8 mouse cellular contexts compared by ENCODE assay signal in genomic region chr6:126166548-126167207, GRCm38 (mm10). TPM values are rescaled to one million over a fixed set of nuclear protein-coding genes. Genes with fewer than 3 reads are reported as not detected.
A peak's percentile ranks its signal among the peaks of the same experiment; 100 is the strongest.
DNase-seq lines count a peak whose midpoint lies in the region; ATAC-seq and TF ChIP-seq lines count a peak whose summit lies in the region.

Ntf3 (minus strand) TSS chr6:126166910.

- H3K9me3 ChIP-seq in lung, embryonic 14.5 days (ENCODE audit: low read depth, low read length) = no peaks in the 10 kb centered on the region
- no peaks in the 10 kb centered on the region for H3K9me3 ChIP-seq in stomach, embryonic 14.5 days (ENCODE audit: control insufficient read depth, low read depth, low read length)

- 0 out of 2 replicates have a peak, but pooled peaks have one; percentile 52 for TF ChIP-seq EP300 in heart, adult 2 months (IDR thresholded peaks at IDR 0.05; ENCODE audit: insufficient read depth, low read depth, low read length)

- peaks cover 6% of the 10 kb centered on the region for H3K4me1 ChIP-seq in lung, embryonic 14.5 days (ENCODE audit: insufficient read depth)
- peaks cover 6% of the 10 kb centered on the region for H3K4me1 ChIP-seq in heart, adult 2 months (ENCODE audit: control insufficient read depth, insufficient read depth, low read length)
- H3K4me1 ChIP-seq in stomach, embryonic 14.5 days (ENCODE audit: control insufficient read depth, insufficient read depth, low read length) = peaks cover 17% of the 10 kb centered on the region

- H3K9ac ChIP-seq in lung, embryonic 14.5 days = peak within 1 kb of the TSS; percentile 35
- peak within 1 kb of the TSS; percentile 57 for H3K9ac ChIP-seq in heart, adult 2 months (ENCODE audit: low read depth, low read length)
- peak within 1 kb of the TSS; percentile 28 for H3K9ac ChIP-seq in stomach, embryonic 14.5 days (replicated peaks; ENCODE audit: low read depth, low read length)

- H3K36me3 ChIP-seq in lung, embryonic 14.5 days (ENCODE audit: insufficient read depth) = no peaks in the 10 kb centered on the region
- H3K36me3 ChIP-seq in heart, adult 2 months (ENCODE audit: control insufficient read depth, insufficient read depth, low read length) = no peaks in the 10 kb centered on the region
- no peaks in the 10 kb centered on the region for H3K36me3 ChIP-seq in stomach, embryonic 14.5 days (ENCODE audit: control insufficient read depth, insufficient read depth, low read length)

- 1% methylated on average over 27 of the region's 27 CpGs for WGBS in lung, embryonic 14.5 days
- 3% methylated on average over 27 of the region's 27 CpGs for WGBS in heart, adult 2 months
- under 1% methylated on average over 27 of the region's 27 CpGs for WGBS in stomach, embryonic 14.5 days

- peak; percentile 20 for ATAC-seq in lung, embryonic 14.5 days (ENCODE audit: insufficient read depth)
- ATAC-seq in stomach, embryonic 14.5 days (ENCODE audit: insufficient number of reproducible peaks, insufficient read depth, low FRiP score, low read depth) = peak; percentile 43; the same call in 1 of the 2 replicates

- intact Hi-C loops in heart, adult 2 months (cut with DNase I) = loop anchor here (1.0 to 10.0 kb wide), 8 partner anchors 12 to 544 kb away; no protein-coding TSS in a partner anchor

- peak within 1 kb of the TSS; percentile 87 for H3K4me2 ChIP-seq in lung, embryonic 14.5 days
- H3K4me2 ChIP-seq in stomach, embryonic 14.5 days (replicated peaks; ENCODE audit: low read depth, low read length) = peak within 1 kb of the TSS; percentile 87

- DNase-seq in lung, embryonic 14.5 days = peak; percentile 60
- DNase-seq in lung, postnatal 14 days = no peak
- peak; percentile 45 to 55 for DNase-seq in heart, adult 2 months
- DNase-seq in kidney, postnatal 4 days = peak; percentile 42 to 55
- no peak for DNase-seq in thymus, adult 18-20 months
- DNase-seq in adrenal gland, postnatal 36 days = no peak
- DNase-seq in frontal cortex, adult 2 months (ENCODE audit: extremely low spot score in 1 of 2, low spot score in 1 of 2) = no peak

- TF ChIP-seq POLR2A in heart, adult 2 months (IDR thresholded peaks at IDR 0.05; ENCODE audit: insufficient read depth, low read depth, low read length) = peak; percentile 51

- peaks cover 17% of the 10 kb centered on the region; the same call in 1 of the 2 replicates for H3K27me3 ChIP-seq in lung, embryonic 14.5 days (ENCODE audit: insufficient read depth, low read length)
- no peaks in the 10 kb centered on the region for H3K27me3 ChIP-seq in heart, adult 2 months (ENCODE audit: control insufficient read depth, insufficient read depth, low read length)
- H3K27me3 ChIP-seq in stomach, embryonic 14.5 days (ENCODE audit: control insufficient read depth, insufficient read depth, low read length) = no peaks in the 10 kb centered on the region

- no peaks in the 10 kb centered on the region for H3K79me2 ChIP-seq in heart, adult 2 months (replicated peaks; ENCODE audit: control insufficient read depth, insufficient read depth, low read length)

- peak within 1 kb of the TSS; percentile 21; the same call in 1 of the 2 replicates for H3K27ac ChIP-seq in lung, embryonic 14.5 days (ENCODE audit: low read depth)
- H3K27ac ChIP-seq in heart, adult 2 months = peak within 1 kb of the TSS; percentile 78
- H3K27ac ChIP-seq in stomach, embryonic 14.5 days (ENCODE audit: low read length) = peak within 1 kb of the TSS; percentile 48; the same call in 1 of the 2 replicates

- no peak for TF ChIP-seq CTCF in lung, embryonic 14.5 days (IDR thresholded peaks at IDR 0.05; ENCODE audit: low read depth)
- TF ChIP-seq CTCF in heart, adult 2 months (IDR thresholded peaks at IDR 0.05) = no peak

- peak within 1 kb of the TSS; percentile 32 for H3K4me3 ChIP-seq in lung, embryonic 14.5 days (ENCODE audit: low read depth, low read length)
- peak within 1 kb of the TSS; percentile 55 for H3K4me3 ChIP-seq in heart, adult 2 months
- peak within 1 kb of the TSS; percentile 53 for H3K4me3 ChIP-seq in stomach, embryonic 14.5 days (ENCODE audit: low read depth, low read length)

RNA-seq across cellular contexts. Expression of gene Ntf3, which starts in this region (rescaled TPM):
- 4.3 and 4.7 TPM in 2 replicates for polyA plus RNA-seq in lung, embryonic 14.5 days (2014; fragmentation: Nextera tagmentation; extraction: Ambion mirVana)
- total RNA-seq in heart, adult 2 months (2021) = 1 to 10 TPM; 3.9 to 4.1 TPM
- polyA plus RNA-seq in heart, adult 2 months (2012; rRNA removed) = 4.0 and 4.2 TPM in 2 replicates
- polyA plus RNA-seq in stomach, embryonic 14.5 days (2014; fragmentation: Nextera tagmentation; extraction: Ambion mirVana) = 13.8 and 15.8 TPM in 2 replicates
- 1 to 10 TPM; 2.0 to 2.2 TPM for total RNA-seq in adrenal gland, postnatal 36 days (2021)
- polyA plus RNA-seq in frontal cortex, adult 2 months (2012; rRNA removed) = 0.76 and 1.5 TPM in 2 replicates

Comparison
In these comparisons a context has a peak if more than half of its experiments do, and no peak if none do; other contexts are left out.
1. DNase-seq: peak in lung, embryonic 14.5 days (single experiment), heart, adult 2 months (2 of 2) and kidney, postnatal 4 days (2 of 2); none in lung, postnatal 14 days (single experiment), thymus, adult 18-20 months (0 of 2), adrenal gland, postnatal 36 days (0 of 2) and frontal cortex, adult 2 months (0 of 2).
2. H3K27ac ChIP-seq: peak in every context shown above with its lines; median percentile 78 in heart, adult 2 months; 48 in stomach, embryonic 14.5 days; 21 in lung, embryonic 14.5 days.
3. Peak in every context shown above with its lines, with median percentiles within 50 percentile points of each other: H3K4me3 ChIP-seq and H3K9ac ChIP-seq.